Mouse (Mus musculus) olfactory bulb, adult 2 months (tissue): ENCODE measurements at regions not wholly inside any gene's neighbourhood (a gene's known extent, or its start where the extent isn't known, plus 50 kb on each side); places are given as distances from the start of the nearest gene placed in this dataset.

Experiments used
- H3K27ac ChIP-seq: fragments of 200-500 bp; 2 replicates; pipeline ENCODE4 v1.5.1; 2012; ENCODE audit warnings: low read depth, low read length; ENCODE audit not compliant: insufficient read depth
- H3K4me1 ChIP-seq: fragments of 200-500 bp; 2 replicates; pipeline ENCODE4 v1.6.1; 2012; ENCODE audit warnings: low read length; ENCODE audit not compliant: control insufficient read depth, insufficient read depth
- H3K4me3 ChIP-seq: fragments of 200-500 bp; 2 replicates; pipeline ENCODE4 v1.5.1; 2012; ENCODE audit warnings: mild to moderate bottlenecking, low read depth, low read length, moderate library complexity; ENCODE audit not compliant: insufficient read depth
- CTCF ChIP-seq: fragments of 200-500 bp; IDR thresholded peaks from 2 replicates; pipeline ENCODE4 v1.5.1; 2012; ENCODE audit warnings: low read depth, mild to moderate bottlenecking, low read length, moderate library complexity; ENCODE audit not compliant: insufficient read depth
- POLR2A ChIP-seq: fragments of 200-500 bp; IDR thresholded peaks from 2 replicates; pipeline ENCODE4 v1.6.1; 2012; ENCODE audit warnings: mild to moderate bottlenecking, low read depth, low read length, moderate library complexity; ENCODE audit not compliant: insufficient read depth
- WGBS: fragments of 180-500 bp; shearing (Covaris S2); methylation state at CpG from one replicate; pipeline ENCODE4 v1.1.7; 2018; 5-methylcytosine and 5-hydroxymethylcytosine counted together

DNA sequence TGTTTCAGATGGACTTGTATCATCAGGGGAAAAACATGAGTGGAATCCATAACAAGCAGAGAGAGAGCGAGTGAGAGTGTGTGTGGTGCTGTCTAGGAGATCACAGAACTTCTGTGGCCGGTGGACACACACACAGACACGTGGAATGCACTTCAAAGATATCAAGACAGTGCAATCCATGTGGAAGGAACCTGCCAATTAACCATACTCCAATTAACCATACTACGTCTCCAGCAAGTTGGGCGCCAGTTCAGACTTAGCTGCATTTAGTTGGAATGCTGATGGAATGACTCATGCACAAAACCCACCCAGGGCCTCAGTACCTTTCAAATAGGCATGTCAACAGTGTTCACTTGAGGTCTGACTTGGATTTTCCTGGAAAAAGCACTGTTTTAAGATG, 172.8 kb upstream of the Rnd3 start:
- no peak for TF ChIP-seq POLR2A
- no peak for TF ChIP-seq CTCF
- no peak overlapping the region for H3K27ac ChIP-seq
- WGBS, result 61% methylated on average over 5 of the region's 5 CpGs
- H3K4me3 ChIP-seq, result no peak overlapping the region
- H3K4me1 ChIP-seq, result no peaks in the 10 kb centered on the region

DNA sequence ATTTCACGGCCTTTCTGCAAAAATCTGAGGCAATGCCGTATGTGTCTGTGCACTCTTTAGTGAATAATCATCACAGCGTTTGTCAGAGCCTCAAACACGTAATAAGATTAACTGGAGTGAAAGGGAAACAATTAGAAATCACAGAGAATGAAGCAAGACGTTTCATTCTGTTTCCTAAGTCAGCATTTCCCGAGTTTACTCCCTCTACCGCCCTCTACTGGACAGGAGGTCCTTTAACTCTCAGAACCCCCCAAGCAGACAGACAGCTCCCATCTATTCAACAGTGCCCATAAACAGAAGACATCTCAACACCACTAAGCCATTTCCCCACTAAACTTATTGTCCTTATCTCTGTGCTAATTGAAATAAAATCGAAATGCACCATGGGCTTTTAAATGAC, 167.5 kb upstream of the Rnd3 start:
- 86% methylated on average over 8 of the region's 8 CpGs for WGBS

DNA sequence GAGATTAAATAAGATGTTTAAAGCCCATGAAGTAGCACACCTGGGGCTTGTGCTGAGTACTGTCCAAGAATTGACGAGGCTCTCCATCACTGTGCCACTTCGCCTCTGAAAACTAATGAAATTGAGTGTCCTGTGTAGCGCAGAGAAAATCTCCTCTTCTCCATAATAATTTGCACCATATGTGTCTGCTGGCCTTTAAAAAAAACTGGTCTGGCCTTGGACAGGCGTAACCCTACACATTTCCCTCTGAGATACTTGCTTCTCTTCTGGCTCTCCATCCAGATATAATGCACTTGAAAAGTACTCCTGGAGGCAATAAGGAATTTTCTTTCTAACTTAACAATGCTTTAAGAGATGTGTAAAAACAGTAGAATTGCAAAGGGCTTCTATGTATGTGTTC, 164.5 kb upstream of the Rnd3 start:
- Histone ChIP-seq H3K4me3 (no peak overlapping the region), H3K27ac (no peak overlapping the region), H3K4me1 (no peaks in the 10 kb centered on the region)
- no peak for TF ChIP-seq POLR2A
- WGBS, result 96% methylated on average over 4 of the region's 4 CpGs

More for the DNA sequence above, 167.5 kb upstream of the Rnd3 start:
- Histone ChIP-seq H3K4me1 (no peaks in the 10 kb centered on the region), H3K4me3 (no peak overlapping the region), H3K27ac (no peak overlapping the region)
- TF ChIP-seq POLR2A (no peak), CTCF (no peak)

DNA sequence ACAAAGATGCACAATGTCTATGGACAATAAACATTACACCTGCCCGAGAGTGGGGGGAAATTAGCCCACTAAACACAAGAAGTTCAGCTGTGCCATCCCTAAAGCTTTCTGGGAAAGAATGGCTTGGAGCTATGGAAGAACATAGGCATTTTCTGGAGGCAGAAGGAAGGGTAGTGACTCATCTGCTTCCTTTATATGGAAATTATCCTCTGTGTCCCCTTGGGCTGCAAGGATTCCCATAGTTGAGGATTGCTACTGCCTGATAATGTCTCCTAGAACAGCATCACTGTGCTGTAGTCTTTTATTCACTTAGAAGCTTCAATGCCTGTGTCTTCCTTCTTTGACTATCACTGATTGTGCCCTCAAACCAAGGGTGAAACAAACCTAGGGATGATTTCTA, 157.3 kb upstream of the Rnd3 start:
- 76% methylated on average over 1 of the region's 1 CpGs for WGBS
- no peak overlapping the region for H3K4me3 ChIP-seq
- no peak overlapping the region for H3K27ac ChIP-seq
- TF ChIP-seq CTCF (no peak), POLR2A (no peak)
- peaks cover 2% of the 10 kb centered on the region; the same call in 1 of the 2 replicates for H3K4me1 ChIP-seq

DNA sequence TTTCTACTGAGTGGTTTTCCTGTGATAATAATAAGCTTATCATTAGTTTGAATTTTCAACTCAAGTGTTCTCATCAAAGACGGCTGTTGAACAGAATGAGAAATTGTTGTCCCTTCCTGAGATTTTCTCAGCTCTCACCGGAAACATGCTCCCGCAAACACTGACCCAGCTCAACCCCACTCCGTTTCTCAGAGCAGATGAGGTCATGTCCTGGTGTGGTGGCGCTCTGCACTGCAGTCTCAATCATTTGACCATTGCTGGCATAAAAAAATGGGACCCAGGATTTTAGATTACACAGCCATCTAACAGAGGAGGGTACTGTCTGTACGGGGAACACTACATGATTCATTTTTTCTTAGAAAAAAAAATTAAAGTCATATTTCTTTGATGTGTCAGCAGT, 156.5 kb upstream of the Rnd3 start:
- no peak for TF ChIP-seq CTCF
- TF ChIP-seq POLR2A, result no peak
- no peak overlapping the region for H3K27ac ChIP-seq
- WGBS, result 81% methylated on average over 6 of the region's 6 CpGs

DNA sequence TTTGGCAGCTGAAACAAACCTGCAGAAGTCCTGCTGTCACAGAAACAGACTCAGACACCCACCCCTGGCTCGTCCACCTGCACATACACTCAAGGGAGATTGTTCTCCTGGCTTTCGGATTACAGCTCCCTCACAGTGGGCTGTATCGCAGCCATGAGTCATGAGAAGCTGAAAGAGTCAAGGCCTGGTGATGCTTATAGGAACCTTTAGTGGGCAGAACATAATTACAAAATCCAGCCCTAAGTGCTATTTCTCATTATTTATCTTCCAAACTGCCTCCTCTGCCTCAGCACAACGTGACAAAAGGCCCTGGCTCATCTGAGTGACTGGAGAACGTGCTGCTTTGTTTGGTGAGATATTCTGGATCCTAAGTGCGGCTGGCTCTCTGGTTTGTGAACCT, 155.8 kb upstream of the Rnd3 start:
- Histone ChIP-seq H3K4me1 (peaks cover 2% of the 10 kb centered on the region; the same call in 1 of the 2 replicates), H3K4me3 (no peak overlapping the region), H3K27ac (peak overlapping the region; percentile 24; the same call in 1 of the 2 replicates)
- WGBS, result 41% methylated on average over 6 of the region's 6 CpGs
- TF ChIP-seq POLR2A (no peak), CTCF (no peak)

More for the DNA sequence above, 156.5 kb upstream of the Rnd3 start:
- Histone ChIP-seq H3K4me3 (no peak overlapping the region), H3K4me1 (peaks cover 2% of the 10 kb centered on the region; the same call in 1 of the 2 replicates)

DNA sequence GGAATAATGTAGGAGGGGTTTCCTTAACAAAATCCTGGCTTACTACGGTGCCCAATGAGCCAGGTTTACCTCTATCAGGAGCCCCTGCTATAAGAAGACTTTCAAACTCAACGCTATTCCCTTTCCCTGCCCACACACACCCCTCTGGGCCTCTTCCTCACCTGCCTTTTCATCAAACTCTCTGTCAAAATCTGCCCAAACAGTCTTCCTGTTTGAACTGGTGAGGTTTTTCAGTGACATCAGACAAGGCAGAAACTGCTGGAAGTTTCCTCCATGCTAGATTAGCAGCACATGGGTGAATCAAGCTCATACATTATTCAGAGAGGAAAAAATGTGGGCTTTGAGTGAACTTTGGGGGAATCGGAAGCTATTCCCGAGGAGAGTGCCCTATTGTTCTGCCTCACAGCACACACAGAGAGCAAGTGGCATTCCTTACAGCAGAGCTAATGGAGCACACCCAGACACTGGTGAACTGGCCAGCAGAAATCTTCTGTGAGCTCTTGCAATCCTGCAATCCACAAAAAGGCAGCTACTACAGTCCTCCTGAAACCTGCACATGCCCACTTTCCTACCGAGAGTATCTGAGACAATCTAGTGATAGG, 141.8 kb upstream of the Rnd3 start:
- no peak overlapping the region for H3K27ac ChIP-seq
- TF ChIP-seq POLR2A (no peak), CTCF (no peak)
- H3K4me3 ChIP-seq, result no peak overlapping the region
- 48% methylated on average over 5 of the region's 5 CpGs for WGBS
- no peaks in the 10 kb centered on the region for H3K4me1 ChIP-seq

DNA sequence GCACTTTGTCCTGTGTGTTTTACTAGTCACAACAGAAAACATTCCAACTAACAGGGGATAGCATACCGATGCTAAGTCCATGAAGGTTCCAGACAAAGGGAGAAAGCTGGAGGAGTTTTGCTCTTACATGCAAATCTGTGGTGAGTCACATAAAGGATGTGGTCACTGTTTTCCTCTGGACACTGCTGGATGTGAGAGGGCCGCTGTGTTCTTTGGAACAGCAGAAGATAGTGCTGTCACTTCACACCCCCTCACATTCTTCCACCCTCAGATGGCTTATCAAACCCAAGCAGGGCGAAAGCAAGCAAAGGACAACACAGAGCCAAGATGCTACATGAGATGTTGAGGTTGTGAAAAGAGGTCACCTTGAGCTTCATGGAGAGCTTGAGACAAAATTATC, 139.8 kb upstream of the Rnd3 start:
- 89% methylated on average over 3 of the region's 3 CpGs for WGBS
- H3K4me3 ChIP-seq, result no peak overlapping the region

DNA sequence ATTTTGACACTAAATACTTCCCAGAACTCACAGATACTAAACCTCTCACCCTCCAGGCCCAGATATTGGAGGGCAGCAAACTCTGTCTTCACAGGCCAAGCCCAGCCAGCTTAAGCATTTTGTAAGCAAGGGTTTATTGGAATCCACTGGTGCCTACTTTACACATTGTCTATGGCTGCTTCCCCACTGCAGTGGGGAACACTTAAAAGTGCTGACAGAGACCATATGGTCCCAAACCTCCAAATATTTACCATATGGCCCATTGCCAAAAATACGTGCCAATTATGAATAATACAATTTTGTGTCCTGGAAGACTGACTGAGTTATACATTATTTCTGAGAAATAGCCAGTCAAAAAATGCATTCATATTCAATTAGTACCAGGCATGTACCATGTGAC, 136.7 kb upstream of the Rnd3 start:
- Histone ChIP-seq H3K27ac (no peak overlapping the region), H3K4me1 (peaks cover 3% of the 10 kb centered on the region; the same call in 1 of the 2 replicates), H3K4me3 (no peak overlapping the region)
- 68% methylated on average over 1 of the region's 1 CpGs for WGBS
- TF ChIP-seq POLR2A (no peak), CTCF (no peak)

More for the DNA sequence above, 139.8 kb upstream of the Rnd3 start:
- no peak overlapping the region for H3K27ac ChIP-seq
- no peak for TF ChIP-seq POLR2A
- no peak for TF ChIP-seq CTCF
- H3K4me1 ChIP-seq, result peaks cover 3% of the 10 kb centered on the region; the same call in 1 of the 2 replicates

DNA sequence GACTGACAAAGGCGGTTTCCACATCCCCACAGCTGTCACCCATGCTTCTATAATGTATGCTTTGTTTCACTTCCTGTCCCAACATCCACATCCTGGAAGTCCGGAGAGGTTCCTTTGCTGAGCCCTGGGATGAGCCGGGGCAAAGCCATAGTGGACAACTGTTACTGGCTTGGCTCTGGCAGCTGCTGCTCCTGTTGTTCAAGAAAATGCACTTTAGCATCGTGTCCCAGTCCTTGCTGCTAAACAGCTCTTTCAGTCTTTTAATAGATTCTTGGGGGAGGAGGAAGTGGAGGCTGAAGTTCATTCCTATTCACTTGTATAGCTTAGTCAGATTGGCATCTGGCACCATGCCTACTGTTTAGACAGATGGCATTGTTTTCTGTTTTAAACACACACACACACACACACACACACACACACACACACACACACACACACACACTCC, 135.9 kb upstream of the Rnd3 start:
- Histone ChIP-seq H3K27ac (no peak overlapping the region), H3K4me3 (no peak overlapping the region), H3K4me1 (peaks cover 3% of the 10 kb centered on the region; the same call in 1 of the 2 replicates)
- 30% methylated on average over 4 of the region's 4 CpGs for WGBS
- TF ChIP-seq CTCF (no peak), POLR2A (no peak)
